Mouse (Mus musculus): ENCODE measurements around the gene Cenpk. TPM values are rescaled to one million over a fixed set of nuclear protein-coding genes. Genes with fewer than 3 reads are reported as not detected.

Gene Cenpk
- polyA plus RNA-seq, 1 experiment from 2014 or later: 72.8 TPM

GRCm38 (mm10) chr13:104286336-104286735 lies 57.9 kb downstream of the Cenpk start:
- no peak for ATAC-seq (ENCODE audit: borderline replicate concordance, extremely low read depth, low FRiP score, low TSS enrichment)
- Histone ChIP-seq H3K9me3 (no peaks in the 10 kb centered on the region), H3K4me2 (peak overlapping the region; percentile 71), H3K9ac (peak overlapping the region; percentile 34; the same call in 1 of the 2 replicates), H3K27me3 (no peaks in the 10 kb centered on the region), H3K4me1 (peaks cover 16% of the 10 kb centered on the region), H3K36me3 (no peaks in the 10 kb centered on the region), H3K4me3 (peak overlapping the region; percentile 47), H3K27ac (peak overlapping the region; percentile 92)
- 0% methylated on average over 4 of the region's 4 CpGs for WGBS

GRCm38 (mm10) chr13:104286897-104287309 lies 58.5 kb downstream of the Cenpk start:
- Histone ChIP-seq H3K9me3 (no peaks in the 10 kb centered on the region), H3K27ac (peak overlapping the region; percentile 92), H3K4me2 (peak overlapping the region; percentile 71), H3K36me3 (no peaks in the 10 kb centered on the region), H3K9ac (0 out of 2 replicates have a peak overlapping the region, but pooled peaks have one; percentile 32), H3K4me1 (peaks cover 16% of the 10 kb centered on the region), H3K4me3 (peak overlapping the region; percentile 47), H3K27me3 (no peaks in the 10 kb centered on the region)
- peak; percentile 94 for ATAC-seq (ENCODE audit: borderline replicate concordance, extremely low read depth, low FRiP score, low TSS enrichment)
- WGBS: 0% methylated on average over 10 of the region's 10 CpGs

GRCm38 (mm10) chr13:104287366-104288225 lies 59.2 kb downstream of the Cenpk start, which contains the start of gene Adamts6:
Gene Adamts6, plus strand, starts transcription at chr13:104287835.
- no peaks in the 10 kb centered on the region for H3K36me3 ChIP-seq
- peak within 1 kb of the TSS; percentile 71 for H3K4me2 ChIP-seq
- peaks cover 16% of the 10 kb centered on the region for H3K4me1 ChIP-seq
- H3K9ac ChIP-seq: peak within 1 kb of the TSS; percentile 40
- no peaks in the 10 kb centered on the region for H3K9me3 ChIP-seq
- H3K4me3 ChIP-seq: peak within 1 kb of the TSS; percentile 47
- WGBS: under 1% methylated on average over 23 of the region's 23 CpGs
- no peak for ATAC-seq (ENCODE audit: borderline replicate concordance, extremely low read depth, low FRiP score, low TSS enrichment)
- H3K27me3 ChIP-seq: no peaks in the 10 kb centered on the region
- peak within 1 kb of the TSS; percentile 92 for H3K27ac ChIP-seq

GRCm38 (mm10) chr13:104288226-104288859 lies 59.9 kb downstream of the Cenpk start:
- 0% methylated on average over 7 of the region's 7 CpGs for WGBS
- H3K9me3 ChIP-seq: no peaks in the 10 kb centered on the region
- H3K9ac ChIP-seq: peak overlapping the region; percentile 40
- no peaks in the 10 kb centered on the region for H3K27me3 ChIP-seq
- peak overlapping the region; percentile 71 for H3K4me2 ChIP-seq
- no peaks in the 10 kb centered on the region for H3K36me3 ChIP-seq
- peak; percentile 65; the same call in 1 of the 2 replicates for ATAC-seq (ENCODE audit: borderline replicate concordance, extremely low read depth, low FRiP score, low TSS enrichment)
- H3K4me3 ChIP-seq: peak overlapping the region; percentile 47
- H3K27ac ChIP-seq: peak overlapping the region; percentile 92
- peaks cover 16% of the 10 kb centered on the region for H3K4me1 ChIP-seq

GRCm38 (mm10) chr13:104289176-104289575 lies 60.8 kb downstream of the Cenpk start:
- no peak for ATAC-seq (ENCODE audit: borderline replicate concordance, extremely low read depth, low FRiP score, low TSS enrichment)
- Histone ChIP-seq H3K27me3 (no peaks in the 10 kb centered on the region), H3K4me2 (peak overlapping the region; percentile 71), H3K4me1 (peaks cover 16% of the 10 kb centered on the region), H3K27ac (0 out of 2 replicates have a peak overlapping the region, but pooled peaks have one; percentile 92), H3K36me3 (no peaks in the 10 kb centered on the region), H3K9me3 (no peaks in the 10 kb centered on the region), H3K4me3 (peak overlapping the region; percentile 47; the same call in 1 of the 2 replicates), H3K9ac (no peak overlapping the region)

- WGBS: 87% methylated on average over 1 of the region's 1 CpGs
- H3K9ac ChIP-seq: no peak overlapping the region
- H3K4me2 ChIP-seq: no peak overlapping the region
- H3K9me3 ChIP-seq: no peaks in the 10 kb centered on the region
- ATAC-seq (ENCODE audit: borderline replicate concordance, extremely low read depth, low FRiP score, low TSS enrichment): no peak
- no peak overlapping the region for H3K27ac ChIP-seq
- H3K4me3 ChIP-seq: no peak overlapping the region
- peaks cover 4% of the 10 kb centered on the region; the same call in 1 of the 2 replicates for H3K36me3 ChIP-seq
- H3K27me3 ChIP-seq: no peaks in the 10 kb centered on the region
- H3K4me1 ChIP-seq: no peaks in the 10 kb centered on the region
These were observed 67.1 kb downstream of the Cenpk start for GRCm38 (mm10) chr13:104295472-104295871.

Other genes with a start within 250 kb of the Cenpk start
- gene Nln, start 119.0 kb upstream of the Cenpk start, polyA plus RNA-seq (2015; fragmentation: Nextera tagmentation; extraction: Ambion mirVana): 18.6 and 18.7 TPM in 2 replicates
- gene Sgtb, start 118.9 kb upstream of the Cenpk start, polyA plus RNA-seq (2015; fragmentation: Nextera tagmentation; extraction: Ambion mirVana): 5.5 TPM in 2 replicates
- 57.5 and 63.8 TPM in 2 replicates for gene Trappc13, start 50.1 kb upstream of the Cenpk start, polyA plus RNA-seq (2015; fragmentation: Nextera tagmentation; extraction: Ambion mirVana)
- gene Trim23, start 49.8 kb upstream of the Cenpk start, polyA plus RNA-seq (2015; fragmentation: Nextera tagmentation; extraction: Ambion mirVana): 17.4 and 20.1 TPM in 2 replicates
- 16.0 and 16.4 TPM in 2 replicates for gene Ppwd1, start 232 bp downstream of the Cenpk start, polyA plus RNA-seq (2015; fragmentation: Nextera tagmentation; extraction: Ambion mirVana)
- gene Adamts6, start 59.2 kb downstream of the Cenpk start, polyA plus RNA-seq (2015; fragmentation: Nextera tagmentation; extraction: Ambion mirVana): 2.9 and 3.6 TPM in 2 replicates